Mouse (Mus musculus) CD8-positive naive resting alpha-beta T cell, adult 2 months (primary cell): ENCODE results near the gene Prkcb.

Source experiments
- DNase-seq, 2 experiments: peaks; one replicate each; pipeline ENCODE4 v3.0.0; 2022; ENCODE audit warnings: low read depth in 2 of 2, low spot score in 2 of 2

Prkcb gene

DNA sequence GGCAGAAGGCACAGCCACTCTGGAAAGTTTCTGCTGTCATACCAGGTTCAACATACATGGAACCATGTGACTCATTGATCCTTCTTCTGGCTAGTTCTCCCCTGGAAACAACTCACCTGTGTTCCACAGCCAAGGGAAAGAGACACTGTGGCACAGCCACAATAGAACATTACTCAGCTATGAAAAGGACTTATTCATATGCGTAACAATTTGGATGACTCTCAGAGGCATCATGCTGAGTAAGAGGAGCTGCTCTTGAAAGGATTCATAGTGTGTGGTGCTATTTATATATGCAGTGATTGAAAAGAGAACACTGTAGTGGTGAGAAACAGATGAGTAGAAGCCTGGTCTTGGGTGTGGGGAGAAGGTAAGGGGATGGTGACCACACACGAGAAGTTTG, 217.9 kb downstream of the Prkcb start:
- DNase-seq = no peak

DNA sequence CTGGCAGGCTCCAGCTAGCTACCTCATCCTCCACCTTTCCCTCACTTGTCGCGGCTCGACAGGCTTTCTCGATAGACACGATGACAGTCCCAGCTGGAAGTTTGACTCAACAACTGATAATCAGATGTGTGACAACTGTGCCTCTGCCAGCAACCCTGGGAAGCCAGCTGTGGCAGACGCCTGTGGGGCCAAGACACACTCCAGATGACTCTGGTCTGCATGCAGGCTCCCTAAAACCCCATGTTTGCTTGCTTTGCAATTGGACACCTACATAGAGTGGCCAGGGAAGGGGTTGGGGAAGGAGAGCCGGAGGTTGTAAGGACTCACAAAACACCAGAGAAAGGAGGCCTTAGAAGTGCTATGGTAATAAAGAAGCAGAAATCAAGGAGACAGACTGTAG, 221.4 kb downstream of the Prkcb start:
- DNase-seq = no peak

DNA sequence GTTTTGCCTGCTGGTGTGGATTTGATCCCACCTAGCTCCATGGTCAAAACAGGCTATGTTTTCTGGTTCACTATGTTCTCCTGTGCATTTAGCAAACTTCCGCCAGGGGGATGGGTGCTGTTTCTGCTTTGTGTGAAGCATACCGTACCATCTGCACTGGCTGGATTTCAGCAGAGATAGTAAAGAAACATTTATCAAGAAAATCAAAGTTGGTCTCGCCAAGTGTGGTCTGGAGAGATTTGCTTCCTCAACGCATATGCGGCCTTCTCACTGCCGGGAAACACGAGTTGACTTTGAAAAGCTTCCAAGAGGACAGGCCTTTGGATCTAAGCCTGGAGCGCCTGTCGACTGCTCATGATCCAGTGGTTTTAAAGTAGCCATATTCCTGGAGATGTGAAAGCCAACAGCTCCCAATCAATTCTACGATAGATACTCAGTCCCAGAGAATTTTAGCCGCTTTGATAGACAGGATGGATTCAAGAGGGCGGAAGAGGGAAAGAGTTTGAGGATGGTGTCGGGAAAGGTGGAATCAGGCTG, 223.9 kb downstream of the Prkcb start:
- no peak for DNase-seq

DNA sequence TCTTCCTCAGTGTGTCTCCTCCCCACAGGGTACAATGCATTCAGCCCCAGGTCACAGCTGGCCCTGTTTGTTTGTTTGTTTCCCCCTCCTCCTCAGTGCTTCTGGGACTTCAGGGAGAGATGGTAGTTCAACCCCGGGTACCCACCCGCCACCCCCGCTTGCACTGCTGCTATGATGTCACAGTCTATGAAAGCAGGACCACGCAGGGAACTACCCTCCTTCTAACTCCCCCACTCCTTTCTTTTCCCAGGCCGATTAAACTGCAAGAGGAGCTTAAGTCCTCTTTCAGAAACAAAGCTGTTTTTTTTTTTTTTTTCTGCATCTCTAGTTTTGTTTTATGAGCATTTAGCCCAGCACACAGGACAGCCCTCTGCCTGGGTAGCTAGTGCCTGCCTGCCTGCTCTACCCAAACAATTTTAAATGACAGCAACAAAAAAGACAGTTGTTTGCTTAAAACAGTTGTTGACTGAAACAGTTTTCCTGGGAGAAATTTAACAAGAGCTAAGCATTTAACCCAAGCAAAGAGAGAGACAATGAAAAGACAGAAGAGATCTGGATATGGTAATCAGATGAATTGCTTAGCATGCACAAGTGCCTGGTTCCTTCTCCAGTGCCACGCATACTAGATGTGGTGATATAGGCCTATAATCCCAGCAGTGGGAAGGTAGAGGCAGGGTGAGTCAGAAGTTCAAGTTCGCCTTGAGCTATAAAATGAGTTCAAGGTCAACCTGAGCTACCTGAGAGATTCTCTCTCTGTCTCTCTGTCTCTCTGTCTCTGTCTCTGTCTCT, 232.5 kb downstream of the Prkcb start:
- no peak for DNase-seq

DNA sequence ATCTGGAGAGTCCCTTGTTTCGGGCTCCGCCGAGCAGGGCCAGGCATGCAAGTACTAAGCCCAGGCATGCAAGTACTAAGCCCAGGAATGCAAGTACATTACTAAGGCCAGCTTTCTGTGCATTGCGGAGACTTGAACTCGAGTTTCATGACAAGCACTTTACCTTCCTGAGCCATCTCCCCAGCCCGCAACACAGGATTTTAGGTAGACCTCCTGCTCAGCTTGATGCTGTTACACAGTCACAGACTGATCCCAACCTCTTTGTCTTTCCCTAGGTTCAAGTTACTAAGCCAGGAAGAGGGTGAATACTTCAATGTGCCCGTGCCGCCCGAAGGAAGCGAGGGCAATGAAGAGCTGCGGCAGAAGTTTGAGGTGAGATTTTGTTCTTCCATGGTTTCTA, 239.7 kb downstream of the Prkcb start:
- DNase-seq = no peak

DNA sequence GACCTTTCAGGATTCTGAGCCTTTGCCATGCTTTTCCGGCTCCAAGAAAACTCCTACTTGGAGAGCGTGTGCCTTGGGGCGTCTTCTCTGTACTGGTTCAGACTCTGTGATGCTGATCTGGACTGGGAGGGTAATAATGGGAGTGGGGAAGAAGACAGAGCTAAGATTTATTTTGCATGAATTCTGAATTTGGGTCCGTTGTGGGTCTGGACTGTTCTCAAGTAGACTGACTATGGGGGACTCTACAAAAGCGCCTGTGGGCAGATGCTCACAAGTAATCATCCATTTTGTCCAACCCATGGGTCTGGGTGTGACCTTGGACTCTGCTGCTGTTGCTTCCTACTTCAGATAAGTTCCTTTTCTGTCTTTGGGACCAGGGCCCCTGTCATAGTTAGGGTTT, 240.1 kb downstream of the Prkcb start:
- DNase-seq = no peak

DNA sequence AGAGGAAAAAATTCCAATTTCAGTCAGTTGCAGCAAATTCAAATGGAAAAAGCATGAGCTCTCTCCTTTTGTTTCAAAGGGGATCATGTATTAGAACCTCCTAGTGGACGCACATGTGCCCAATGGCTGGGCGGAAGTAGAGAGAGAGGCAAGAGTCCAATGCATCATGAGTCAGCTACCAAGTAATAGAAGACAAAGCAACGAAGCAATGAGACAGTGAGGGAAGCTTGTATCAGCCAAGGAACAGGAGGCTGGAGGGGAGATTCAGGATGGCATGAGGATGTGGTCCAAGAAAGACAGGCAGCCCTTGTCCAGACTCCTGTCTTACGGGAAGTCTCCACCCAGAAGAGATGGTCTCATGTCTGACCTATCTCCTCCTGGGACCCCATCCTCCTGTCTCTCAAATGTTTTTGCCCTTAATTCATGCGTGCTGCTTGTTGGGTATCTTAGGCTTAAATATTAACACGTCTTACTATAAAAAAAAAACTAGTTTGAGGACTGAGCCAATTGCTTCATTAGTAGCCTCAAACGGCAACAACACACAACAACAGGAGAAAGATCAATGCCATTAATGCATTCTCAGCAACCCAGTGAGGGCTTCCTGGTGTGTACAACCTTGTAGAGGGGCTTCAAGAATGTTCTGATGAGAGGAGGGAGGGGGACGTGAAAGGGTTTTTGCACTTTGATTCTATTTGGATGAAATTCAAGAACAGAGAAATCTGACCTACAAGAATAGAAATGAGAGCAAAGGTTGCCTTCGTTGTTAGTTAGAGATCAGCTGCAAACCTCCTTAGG, 245.2 kb downstream of the Prkcb start:
- DNase-seq = no peak

DNA sequence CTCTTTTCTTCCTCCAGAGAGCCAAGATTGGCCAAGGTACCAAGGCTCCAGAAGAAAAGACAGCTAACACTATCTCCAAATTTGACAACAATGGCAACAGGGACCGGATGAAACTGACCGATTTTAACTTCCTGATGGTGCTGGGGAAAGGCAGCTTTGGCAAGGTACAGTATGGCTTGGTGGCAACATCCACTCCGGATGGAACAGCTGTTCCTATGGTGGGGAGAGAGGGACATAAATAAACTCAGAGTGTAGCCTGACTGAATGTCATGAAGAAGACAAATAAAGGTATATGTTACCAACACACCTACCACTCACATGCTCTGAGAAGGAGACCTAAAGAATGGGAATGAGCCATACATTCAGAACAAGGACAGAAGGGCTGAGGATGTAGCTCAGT, 256.1 kb downstream of the Prkcb start:
- DNase-seq = no peak

DNA sequence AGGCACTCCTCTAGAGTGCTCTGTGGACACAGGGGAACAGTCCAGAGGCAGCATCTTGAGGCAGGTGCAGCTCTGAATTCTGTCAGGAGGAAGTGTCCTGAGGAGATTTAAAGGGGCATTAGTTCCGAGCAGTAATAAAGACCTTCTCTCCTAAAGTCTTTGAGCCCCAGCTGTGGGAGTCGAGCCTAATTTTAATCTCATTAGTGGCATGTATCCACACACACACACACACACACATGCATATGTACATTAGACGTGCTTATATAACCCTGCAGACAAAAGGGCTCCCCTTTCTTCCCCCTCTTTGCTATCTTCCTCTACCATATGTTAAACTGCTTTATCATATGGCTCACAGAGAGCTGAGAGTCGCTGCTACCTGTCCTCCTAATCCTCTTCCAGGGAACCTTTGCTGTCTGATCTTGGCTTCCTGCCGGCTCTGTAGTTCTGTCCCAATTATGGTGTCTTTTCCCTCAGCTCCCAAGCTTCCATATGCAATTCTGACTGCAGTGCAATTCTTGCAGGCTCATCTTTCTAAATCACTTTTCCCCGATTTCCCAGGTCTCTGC, 268.1 kb downstream of the Prkcb start:
- DNase-seq = no peak

DNA sequence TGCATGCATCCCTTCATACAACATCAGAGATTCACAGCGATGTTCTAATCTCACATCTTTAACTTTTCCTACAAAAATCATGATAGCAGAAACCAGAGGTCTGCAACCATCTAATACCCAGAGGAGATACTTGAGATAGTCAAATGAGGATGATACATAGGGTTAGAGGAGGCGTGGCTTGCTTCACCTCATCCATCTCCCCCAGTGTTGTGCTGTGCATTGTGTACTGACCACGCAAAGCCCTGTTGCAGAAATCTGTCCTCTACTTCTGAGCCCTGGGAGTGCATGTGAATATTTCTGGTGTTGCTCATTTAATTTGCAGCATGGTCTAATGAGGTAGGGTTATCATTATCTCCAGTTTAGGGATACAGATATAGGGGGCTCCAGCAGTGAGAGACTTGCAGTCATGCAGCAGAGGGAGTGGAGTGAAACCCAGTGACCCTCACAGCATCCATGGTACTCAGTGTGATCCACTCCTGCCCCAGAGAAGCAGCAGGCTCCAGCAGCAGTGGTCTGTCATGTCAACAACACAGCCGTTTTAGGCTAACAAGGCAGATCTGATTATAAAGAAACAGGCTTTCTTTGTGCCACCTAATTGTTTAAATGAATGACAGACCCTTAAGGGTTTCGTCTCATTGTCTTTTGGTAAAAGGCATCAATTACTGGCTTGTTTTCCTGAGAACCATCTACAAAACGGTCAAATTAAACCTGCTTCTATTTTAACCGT, 269.7 kb downstream of the Prkcb start:
- no peak for DNase-seq

DNA sequence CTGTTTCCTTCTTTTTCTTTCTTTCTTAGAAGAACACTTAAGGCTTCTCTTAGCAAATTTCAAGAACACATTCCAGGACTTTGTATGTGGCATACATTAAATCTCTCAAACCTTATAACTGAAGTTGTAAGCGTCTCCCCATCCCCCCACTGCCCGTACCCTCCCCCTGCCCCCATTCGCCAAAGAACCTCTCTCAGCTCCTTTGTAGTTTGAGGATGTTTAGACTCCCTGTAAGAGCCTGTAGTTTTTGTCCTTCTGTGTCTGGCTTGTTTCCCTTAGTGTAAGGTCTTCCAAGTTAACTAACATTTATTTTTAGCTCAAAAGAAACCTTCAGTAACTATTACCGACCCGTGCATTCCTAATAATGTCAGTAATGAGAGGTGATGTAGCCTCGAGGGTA, 270.4 kb downstream of the Prkcb start:
- DNase-seq = no peak

DNA sequence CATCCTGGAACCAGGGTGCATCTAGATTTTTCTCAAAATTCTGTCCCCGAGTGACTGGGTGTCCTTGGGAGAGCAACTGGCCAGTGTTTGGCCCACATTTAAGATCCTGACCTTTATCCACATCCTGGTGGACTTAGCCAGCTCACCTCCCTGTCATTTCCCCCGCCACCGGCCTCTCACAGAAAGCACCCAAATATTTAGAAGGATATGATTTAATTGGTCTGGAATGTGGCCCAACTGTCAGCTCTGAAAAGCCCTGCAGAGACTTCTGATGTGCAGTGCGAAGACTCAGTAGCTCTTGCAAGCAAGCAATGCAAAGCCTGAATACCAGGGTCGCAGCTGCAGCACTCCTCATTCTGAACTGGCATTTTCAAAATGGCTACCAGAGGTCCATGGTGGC, 274.0 kb downstream of the Prkcb start:
- DNase-seq = no peak

DNA sequence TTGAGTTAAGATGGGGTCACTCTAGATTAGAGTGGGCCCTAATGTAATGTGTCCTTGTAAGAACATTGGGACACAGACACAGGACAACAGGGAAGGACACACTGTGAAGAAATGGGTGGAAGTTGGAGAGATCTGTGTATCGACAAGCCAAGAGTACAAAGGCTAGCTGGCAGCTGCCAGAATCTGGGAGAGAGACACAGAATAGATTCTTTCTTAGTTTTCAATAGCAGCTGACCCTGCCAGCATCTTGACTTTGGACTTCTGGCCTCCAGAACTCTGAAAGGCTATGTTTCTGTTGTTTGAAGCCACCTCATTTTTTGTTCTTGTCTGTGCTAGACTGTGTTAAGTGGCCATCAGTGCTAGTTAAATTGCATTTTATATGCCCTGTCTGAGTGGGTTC, 276.8 kb downstream of the Prkcb start:
- DNase-seq = no peak

DNA sequence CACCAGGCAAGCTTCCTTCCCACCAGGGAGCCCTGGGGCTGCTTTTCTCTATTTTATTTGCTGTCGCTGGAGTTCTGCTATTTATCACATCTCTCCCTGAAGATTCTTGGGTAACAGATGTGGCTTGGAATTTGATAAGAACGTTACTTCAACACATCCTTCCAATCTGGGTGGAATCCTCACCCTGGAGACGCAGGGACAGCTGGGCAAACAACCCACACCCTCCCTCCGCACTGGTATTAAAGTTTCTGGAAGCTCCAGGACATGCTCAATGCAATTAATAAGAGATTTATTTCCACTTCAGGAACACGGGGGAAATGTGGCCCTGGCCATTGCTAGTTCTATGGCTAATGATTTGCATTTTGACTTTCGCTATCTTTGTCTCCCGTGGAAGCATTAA, 277.5 kb downstream of the Prkcb start:
- DNase-seq = no peak

DNA sequence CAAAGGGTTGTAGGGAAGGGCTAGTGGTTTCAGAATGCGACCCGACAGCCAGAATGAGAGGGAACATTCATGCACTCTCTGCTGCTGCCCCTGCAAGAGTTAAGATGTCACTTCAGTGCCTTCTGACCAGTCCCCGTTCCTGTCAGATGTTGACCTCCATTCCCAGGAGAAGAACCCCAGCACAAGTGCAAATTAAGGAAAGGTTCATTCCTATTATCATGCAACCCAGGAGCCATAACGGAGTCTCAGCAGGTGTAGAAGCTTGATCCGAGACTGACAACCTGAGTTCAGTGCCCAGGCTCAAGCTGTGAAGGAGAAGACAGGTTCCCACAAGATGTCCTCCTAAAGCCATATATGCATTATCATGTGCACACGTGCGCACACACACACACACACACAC, 280.2 kb downstream of the Prkcb start:
- no peak for DNase-seq

DNA sequence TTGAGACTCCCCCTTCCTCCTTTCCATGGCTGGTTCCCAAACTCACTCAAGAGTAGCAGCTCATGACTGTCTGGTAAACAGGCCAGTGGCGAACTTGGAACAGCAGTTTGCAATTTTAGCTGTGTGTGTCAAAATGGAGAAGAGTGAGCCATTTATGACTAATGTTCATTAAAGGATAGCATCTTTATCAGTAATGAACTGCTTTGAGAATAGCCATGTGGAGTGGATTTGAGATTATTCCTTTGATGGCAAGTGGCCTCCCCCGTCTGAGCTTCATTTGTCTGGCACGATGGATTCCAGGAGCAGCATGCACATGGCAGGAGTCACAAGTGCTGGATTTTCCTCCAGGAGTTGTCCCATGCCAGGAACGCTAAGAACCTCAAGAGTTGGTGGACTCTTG, 281.9 kb downstream of the Prkcb start:
- no peak for DNase-seq

DNA sequence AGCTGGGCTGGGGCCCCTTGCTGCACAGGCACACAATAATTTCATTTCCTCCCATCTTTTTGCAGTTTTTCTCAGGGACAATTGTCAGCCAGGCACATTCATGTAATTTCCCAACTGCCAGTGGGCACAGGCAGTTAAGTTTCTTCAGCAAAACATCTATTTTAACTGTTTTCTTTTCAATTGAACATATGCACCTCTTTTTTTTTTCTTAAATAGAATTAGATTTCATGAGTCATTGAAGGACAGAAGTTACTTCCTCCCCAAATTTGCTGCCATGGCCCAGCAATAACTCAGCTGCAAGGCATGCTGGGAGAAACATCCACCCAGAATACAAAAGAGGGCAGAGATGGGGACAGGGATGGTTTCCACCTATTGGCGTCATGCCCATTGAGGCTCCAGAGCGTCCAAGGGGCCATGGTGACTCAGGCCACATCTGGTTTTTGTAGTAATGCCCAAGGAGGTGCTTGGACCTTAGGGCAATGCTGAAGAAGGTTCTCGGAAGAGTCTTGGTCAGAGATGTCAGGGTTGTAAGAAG, 284.6 kb downstream of the Prkcb start:
- no peak for DNase-seq

DNA sequence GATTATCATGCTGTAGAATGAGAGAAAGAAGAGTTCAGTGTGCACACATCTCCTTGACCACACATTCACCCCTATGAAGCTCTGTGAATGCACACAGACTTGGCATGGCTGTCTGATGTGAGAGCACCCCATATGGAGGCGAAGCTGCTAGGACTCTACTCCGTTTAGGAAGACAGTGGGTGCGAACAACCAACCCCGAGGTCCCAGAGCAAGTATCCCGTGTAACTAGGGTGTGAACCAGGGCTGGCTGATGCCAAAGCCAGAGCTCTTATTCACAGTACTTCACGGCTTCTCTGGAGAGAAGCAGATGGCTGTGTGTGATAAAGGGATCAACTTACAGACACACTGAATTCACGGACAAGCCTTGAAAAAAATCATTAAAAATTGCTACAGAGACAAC, 285.9 kb downstream of the Prkcb start:
- DNase-seq = no peak

DNA sequence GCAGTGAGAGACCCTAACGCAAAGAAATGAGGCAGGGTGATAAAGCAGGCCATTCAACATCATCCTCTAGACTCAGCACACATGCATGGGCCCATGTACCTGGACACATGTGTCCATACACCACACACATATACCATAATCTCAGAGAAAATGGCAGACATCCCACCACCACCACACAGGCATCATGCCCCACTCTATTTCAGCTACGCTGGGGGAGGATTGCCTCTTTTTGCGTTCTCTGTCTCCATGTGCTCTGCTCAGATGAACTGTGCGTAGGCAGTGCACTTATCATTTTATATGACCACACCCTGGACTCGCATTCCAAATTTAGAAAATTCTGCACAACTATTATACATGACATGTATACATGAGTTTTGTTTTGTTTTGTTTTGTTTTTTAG, 286.5 kb downstream of the Prkcb start:
- no peak for DNase-seq

DNA sequence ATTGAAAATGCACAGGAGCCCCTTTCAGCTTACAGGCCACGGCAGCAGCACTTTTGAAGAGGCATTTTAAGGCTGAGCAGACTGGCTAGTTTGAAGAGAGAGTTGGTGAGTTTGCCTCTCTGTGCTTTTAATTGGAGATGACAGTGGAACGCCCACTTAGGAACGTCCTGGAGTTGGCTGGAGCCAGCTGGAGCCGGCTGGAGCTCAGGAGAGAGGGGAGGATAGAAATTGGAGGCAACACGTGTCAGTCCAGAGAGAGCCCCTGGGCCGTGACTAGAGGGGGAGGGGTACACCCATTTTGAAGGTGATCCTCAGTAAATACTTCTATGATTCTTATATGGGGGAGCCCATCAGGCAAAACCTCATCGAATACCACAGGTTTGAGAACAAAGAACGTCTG, 287.0 kb downstream of the Prkcb start:
- no peak for DNase-seq

DNA sequence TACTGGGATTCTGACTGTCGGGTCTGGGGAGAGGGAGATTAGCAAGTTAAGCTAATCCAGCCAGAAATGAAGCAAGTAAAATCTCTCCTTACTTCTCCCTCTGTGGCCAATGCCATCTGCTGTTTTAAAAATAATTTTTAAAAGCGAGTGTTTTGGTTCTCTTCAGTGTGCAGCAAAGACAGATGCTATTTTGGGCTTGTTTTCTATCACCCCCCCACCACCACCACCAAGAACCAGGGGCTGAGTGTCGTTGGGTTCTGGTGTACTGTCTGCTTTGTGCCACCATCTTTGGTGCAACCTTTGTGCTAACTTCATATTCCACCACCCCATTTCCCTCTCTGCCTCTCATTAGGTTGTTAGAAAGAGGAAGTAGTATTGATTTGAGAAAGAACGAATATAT, 289.0 kb downstream of the Prkcb start:
- no peak for DNase-seq
